Mouse (Mus musculus): ENCODE data around the gene Fyttd1.
"Not testable (repeated sequence)": the region's sequence is repeated elsewhere in the genome, so short reads cannot be mapped to it uniquely, and the experiment has no call there.

The Fyttd1 gene

DNA sequence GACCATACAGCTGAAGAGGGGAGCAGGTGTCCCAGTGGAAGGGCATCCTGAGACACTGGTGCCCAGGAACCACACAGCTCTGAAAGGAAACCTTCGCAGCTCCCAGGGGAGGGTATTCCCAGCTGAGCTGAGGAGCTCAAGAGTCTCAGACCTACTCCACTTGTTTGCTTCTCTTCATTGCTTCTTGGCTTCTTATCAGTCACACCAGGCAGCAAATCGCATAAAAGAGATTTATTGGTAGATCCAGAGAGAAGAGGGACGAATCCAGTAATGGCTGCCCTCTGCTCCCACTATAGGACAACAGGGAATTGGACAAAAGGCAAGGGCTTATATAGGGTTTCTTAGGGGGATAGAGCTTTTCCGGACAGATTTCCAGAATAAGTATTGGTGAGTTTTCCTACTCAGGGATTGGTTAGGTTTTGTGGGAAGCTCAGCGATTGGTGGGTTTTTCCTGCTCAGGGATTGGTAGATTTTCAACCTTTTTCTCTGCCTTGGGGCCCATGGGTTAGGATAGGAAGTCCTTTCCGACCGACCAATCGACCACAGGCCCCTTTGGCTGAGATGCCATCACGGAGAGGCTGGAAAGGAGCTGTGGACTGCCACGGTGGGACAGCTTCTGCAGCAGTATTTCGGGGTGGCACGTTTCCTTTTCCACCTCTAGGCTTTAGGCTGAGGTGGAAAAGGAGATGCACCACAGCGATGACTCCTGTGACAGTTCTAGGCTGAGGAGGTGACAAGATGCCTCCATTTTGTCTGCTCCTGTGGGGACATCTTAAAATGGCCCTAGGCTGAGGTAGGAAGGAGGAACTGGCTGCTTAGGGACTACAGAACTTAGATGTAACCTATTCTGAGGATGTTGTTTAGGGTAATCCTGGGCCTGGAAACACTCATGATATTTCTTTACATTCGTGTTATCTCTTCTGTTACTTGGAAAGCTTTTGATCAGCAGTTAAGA, 1.9 kb downstream of the Fyttd1 start:
- DNase-seq, result no peak

DNA sequence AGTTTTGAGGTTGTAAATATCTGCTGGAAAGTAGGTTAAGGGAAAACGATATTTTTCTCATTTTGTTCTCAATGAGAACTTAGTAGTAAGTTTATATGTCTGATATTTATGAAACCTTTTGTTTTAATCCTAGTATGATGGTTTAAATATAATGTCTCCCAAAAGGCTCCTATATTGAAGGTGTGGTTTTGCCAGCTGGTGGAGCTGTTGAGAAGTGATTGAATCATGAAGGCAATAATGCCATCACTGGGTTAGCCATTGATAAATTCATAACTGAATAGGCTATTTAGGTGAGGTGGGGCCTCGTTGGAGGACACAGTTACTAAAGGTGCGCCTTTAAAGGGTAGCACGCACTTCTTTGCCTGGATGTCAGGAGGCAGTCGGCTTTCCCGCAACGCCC, 4.2 kb downstream of the Fyttd1 start:
- no peak for DNase-seq

DNA sequence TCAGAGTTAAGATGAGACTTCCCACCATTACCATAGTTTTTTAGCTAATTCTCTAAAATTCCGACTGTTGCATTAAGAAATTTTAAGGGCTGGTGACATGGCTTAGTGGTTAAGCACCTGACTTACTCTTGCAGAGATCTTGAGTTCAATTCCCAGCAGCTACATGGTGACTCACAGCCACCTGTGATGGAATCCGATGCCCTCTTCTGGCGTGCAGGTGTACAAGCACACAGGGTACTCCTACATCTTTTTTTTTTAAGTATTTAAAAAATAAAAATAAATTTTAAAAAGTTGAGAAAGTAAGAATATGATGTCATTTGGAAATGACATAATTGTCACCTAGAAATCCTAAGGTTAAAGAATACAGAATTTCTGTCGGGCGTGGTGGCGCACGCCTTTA, 10.7 kb downstream of the Fyttd1 start:
- peak in 1 of 2 experiments; percentile 37 for DNase-seq

DNA sequence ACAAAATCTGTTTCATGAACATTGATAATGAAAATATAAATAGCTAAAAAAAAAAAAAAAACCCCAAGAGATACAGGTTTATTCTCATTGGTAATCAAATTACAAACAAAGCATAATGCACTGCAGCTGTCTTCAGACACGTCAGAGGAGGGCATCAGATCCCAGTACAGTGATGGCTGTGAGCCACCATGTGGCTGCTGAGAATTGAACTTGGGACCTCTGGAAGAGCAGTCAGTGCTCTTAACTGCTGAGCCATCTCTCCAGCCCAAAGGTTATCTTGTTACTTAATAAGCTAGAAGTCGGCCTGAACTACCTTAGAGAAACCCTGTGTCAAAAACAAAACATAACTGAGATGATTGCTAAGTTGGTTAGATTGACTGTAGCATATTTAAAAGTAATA, 12.6 kb downstream of the Fyttd1 start:
- peak in 1 of 2 experiments; percentile 63 for DNase-seq

DNA sequence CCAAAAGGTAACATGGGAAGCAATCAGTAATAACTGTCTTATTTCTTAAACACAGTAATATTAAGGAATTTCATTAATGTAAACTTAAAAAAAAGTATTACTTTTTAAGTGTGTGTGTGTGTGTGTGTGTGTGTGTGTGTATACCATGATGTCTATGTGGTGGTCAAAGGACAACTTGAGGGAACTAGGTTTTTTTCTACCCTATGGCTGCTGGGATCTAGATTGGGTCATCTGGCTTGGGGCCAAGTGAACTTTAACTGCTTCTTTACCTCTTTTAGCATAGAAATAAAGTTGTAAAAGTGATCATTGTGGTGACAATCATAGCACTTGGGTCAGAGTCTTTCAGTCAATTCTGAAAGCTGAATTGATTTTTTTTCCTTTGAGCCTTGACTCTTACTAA, 18.8 kb downstream of the Fyttd1 start:
- no peak for DNase-seq

DNA sequence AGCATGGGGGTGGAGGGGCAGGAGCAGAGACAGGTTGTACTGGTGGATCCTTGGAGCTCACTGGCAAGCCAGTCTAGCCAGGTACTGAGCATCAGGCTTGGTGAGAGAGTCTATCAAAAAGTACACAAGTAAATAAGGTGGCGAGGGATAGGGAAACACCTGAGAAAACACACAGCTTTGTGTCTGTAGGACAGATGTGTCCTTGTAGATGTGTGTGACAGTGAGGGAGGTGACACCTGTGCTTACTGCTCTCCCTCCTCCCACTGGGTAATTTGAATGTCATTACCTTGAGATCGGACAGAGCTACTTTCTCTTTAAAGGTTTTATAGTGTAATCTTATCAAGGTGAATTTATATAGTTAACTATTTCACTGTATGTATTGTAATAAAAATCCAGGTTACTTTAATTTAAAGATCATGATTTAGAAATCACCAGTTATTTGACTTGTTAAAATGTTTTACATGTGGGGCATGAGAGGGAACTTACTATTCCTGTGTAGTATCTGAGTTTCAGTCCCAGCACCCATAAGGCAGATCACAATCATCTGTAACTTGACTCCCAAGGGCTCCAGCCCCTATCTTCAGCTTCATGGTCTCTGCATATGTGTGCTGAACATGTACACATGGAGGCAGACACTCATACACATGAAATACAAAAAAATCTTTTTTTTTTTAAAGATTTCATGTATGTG, 24.2 kb downstream of the Fyttd1 start:
- no peak for DNase-seq

DNA sequence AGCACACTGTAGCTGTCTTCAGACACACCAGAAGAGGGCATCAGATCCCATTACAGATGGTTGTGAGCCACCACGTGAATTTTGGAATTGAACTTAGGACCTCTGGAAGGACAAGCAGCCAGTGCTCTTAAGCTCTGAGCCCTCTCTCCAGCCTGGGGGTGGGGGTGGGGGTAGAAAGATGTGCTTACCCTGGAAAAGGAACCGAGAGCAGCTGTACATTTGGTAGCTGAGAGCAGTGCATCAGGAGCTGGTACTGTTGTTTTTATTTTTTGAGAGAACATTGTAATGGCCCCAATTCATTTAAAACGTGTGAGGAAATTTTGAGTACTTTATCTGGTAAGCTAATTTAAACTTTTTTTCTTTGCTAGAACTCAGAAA, 24.7 kb downstream of the Fyttd1 start:
- DNase-seq, result no peak

DNA sequence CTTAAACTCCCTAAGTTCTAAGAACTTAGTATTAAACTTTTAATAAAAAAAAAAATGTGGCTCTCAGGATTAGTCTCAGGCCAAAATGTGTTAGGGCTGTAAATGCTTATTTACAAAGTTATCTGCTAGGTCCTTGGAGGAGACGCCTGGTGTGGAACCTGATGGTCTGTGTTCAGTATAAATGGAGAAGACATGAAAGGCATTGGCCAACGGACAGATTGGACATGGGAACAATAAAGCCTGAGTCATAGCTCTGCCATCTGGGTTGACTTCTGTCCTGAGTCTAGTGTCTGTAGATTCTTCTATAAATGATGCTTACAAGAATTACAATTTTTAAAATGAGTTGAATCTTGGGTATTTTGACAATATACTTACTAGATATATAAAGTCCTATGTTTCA, 28.9 kb downstream of the Fyttd1 start:
- no peak for DNase-seq

DNA sequence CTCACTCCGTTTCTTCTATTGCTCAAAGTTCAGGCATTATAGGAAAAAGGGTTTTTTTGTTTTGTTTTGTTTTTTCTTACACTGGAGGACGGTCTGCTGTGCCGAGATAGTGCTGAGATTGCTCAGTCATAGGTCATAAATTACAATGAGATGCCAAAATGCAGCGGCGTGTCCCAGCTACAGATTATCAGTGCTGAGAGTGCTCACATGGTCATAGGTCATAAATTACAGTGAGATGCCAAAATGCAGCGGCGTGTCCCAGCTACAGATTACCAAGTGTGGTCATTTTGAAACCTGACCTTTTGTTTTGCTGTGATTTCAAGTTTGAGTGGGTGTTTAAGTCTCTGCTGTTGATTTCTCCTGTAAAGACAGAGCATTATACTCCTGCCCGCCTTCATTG, 29.4 kb downstream of the Fyttd1 start:
- DNase-seq, result peak; percentile 28 to 41

DNA sequence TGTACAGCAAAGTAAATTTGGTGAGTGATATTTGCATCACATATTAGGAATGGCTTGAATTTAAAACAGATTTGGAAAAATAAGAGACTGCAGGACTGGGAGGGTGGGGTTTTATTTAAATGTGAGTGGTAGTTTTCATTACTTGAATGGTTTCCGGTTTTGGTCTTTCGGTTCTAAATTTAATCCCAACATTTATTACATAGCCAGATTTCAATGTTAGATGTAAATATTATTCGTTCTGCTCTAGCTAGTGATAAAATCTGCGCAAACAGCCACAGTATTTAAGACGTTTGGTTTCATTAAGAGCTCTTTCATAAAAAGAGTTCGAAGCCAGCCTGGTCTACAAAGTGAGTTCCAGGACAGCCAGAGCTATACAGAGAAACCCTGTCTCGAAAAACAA, 35.9 kb downstream of the Fyttd1 start:
- DNase-seq, result no peak

DNA sequence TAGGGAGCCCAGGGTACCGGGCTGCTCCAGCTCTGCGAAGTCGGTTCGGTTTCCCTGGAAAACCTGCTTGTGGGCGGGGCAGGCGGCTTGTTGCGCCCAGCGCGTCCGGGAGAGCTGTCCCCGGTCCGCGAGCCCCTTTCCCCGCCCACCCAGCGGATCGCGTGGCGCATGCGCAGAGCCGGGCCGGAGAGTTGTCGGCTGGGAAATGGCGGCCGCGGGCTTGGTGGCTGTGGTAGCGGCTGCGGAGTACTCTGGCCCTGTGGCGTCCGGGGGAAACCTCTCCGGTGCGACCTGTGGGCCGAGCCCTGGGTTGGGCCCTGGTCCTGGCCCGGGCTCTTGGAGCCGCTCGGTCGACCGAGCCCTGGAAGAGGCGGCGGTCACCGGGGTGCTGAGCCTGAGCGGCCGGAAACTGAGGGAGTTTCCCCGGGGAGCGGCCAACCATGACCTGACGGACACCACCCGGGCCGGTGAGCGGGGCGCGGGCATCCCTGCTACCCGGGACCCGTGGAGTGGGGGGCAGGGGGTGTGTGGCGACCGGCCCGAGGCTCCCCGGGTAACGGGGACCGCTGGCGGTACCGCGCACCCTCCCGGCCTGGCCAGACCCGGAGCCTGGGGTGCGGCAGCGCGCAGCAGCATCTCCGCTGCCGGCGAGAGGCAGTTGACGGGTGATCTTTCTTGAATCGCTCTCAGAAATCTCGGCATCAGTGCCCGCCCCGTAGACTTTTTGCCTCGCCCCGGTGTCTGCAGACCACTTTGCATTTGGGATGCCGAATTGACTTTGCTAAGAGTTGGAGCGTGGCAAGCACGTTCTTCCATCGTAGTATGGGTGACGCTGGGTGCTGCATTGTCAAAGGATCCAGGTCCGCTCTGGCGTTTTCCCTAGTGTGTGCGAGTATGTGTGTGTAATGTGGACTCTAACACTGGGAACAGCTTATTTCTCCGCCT, 36.9 kb downstream of the Fyttd1 start, which contains the start of gene Lrch3:
Gene Lrch3 (plus strand): TSS at position 164 of the 945 bp plus-strand sequence.
- DNase-seq, result peak; percentile 94 to 98

DNA sequence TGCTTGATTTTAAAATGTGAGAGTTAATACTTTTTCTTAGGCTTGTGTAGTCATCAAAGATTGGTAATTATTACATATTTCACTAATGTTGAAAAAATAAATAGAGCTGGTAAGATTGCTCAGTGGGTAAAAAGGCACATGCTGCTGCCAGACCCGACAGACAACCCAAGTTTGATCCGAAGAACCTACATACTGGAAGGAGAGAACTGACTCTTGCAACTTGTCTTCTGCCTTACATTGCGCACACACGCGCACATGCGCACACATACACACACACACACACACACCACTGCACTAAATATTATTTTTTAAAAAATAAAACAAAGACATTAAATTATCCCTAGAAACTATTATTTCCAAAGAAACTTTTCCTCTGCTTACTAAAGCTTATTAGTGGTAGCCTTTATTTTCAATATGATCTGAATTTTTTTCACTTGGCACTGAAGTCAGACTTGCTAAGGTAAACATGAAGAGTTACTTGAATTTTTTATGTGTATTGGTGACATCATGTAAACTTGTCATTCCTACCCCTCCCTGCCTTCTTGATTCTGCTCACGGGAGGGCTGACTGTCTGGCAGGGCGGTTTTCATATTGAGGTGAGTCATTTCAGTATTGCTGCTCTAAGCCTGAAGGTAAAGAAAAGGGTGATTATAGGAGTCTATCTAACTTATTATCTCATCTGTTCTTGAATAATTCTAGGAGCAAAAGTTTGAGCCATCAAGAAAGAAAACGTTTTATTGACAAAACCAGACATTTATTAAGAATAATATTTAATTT, 38.2 kb downstream of the Fyttd1 start:
- DNase-seq, result no peak

DNA sequence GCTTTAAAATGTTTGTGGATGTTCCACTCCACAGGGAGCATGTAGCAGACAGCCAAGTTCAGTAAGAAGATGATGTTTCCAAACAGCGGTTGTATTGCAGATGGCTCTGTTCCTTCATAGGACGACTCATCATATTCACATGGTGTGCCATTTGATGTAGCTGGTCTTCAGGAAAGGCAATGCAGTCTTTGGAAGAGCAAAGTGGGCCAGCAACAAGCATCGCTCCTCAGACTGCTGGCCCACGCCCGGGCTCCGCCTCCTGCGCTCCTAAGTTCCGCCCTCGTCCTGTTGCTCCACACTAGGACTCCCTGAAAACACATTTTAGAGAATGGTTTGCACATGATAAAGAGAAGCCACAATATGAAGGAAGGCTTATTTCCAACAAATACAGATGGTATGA, 49.3 kb downstream of the Fyttd1 start:
- not testable (repeated sequence) for DNase-seq

DNA sequence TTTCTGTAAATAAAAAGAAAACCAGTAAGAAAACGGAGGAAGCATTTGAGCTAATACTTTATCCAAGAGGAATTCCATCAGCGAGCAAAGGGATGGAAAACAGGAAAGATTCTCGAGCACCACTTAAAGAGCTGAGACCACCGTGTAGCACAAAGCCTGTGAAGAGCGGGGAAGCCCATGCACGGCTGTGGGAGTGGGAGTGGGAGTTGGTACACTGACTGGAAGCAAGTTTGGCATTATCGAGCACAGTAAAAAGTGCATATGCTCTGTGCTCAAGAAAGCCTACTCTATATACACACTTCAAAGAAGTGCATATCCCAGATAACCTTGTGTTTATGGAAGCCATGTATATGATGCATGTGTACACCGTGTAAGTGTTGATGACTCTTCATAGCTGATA, 49.7 kb downstream of the Fyttd1 start:
- no peak for DNase-seq

DNA sequence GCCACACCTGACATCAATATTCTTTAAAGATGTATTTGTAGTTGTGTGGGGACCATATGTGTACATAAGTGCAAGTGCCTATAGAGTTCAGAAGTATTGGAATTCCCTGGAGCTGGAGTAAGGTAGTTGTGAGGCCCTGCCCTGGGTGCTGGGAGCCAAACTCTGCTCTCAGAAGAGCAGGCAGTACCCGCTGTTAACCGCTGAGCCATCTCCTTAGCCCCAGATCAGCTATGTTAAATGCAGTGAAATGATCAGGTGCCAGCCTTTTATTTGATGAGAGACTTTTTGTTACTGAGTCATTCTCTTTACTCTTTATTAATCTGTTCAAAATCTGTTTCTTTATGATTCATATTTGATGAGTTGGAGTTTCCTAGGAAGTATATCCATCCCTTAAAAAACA, 52.6 kb downstream of the Fyttd1 start:
- DNase-seq, result no peak

DNA sequence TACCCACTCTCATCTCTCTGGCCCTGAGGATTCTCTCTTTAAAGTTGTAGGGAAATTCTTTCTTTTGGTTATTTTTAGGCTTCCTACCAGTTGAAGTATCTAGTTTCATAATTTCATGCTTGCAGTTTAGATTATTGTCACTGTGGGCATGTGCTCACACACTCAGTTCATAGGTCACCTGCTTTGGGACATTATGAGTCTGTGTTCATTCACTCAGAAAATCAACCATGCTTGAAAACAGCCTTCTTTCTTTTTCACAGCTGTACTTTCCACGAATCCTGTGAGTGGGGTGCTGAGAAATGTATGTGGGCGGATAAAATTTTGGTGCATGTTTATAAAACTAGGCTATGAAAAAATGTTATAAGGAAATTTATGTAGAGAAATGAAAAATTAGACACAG, 57.2 kb downstream of the Fyttd1 start:
- peak; percentile 29 to 38 for DNase-seq

DNA sequence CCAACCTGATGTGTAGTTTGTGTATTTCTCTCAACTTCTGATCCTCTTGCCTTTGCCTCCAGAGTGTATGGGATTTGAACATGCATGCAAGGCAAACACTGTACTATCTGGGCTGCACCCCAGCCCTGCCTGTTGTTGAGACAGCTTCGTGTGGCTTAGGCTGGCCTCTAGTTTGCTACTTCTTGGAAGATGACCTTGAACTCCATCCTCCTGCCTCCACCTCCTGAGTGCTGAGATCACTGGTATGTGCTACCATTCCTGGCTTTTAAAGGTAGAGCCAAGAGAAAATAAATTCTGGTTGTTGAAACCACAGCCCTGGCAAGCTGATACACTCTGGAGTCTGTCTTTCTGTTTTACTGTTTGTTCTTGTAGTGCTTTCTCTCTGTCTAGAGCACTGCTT, 57.8 kb downstream of the Fyttd1 start:
- no peak for DNase-seq

DNA sequence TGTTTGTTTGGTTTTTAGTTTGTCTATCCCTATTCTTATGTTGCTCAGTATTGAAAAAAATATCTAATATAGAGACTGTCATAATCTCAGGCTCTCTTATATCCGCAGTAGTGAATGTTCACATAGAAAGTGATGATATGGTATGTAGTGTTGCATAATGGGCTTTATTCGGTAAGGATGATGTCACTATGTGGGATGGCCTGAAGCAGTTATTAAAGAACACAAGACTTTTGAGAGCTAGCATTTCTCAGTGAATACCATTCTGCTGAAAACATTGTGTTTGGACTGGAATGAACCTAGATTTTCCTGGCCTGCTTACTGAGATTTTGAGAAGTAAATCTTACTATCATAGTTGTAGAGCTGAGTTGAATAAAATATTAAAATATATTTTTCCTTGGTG, 60.1 kb downstream of the Fyttd1 start:
- no peak for DNase-seq

DNA sequence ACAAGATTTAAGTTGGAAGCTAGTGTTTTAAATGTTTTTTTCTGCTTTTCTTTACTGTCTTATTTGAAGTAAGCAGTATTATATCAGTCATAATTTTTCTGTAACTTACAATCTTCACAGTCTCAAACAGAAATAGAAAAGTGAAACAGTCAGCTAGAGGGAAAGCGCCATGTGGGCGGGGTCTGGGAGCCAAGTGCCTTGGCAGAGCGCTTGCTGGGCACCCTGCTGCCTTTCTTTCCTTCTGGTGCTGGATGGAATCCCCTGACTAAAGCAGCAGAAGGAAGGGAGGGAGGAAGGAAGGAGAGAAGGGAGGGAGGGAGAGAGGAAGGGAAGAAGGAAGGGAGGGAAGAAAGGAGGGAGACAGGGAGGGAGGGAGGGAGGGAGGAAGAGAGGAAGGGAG, 62.0 kb downstream of the Fyttd1 start:
- DNase-seq, result peak in 1 of 2 experiments; percentile 68

DNA sequence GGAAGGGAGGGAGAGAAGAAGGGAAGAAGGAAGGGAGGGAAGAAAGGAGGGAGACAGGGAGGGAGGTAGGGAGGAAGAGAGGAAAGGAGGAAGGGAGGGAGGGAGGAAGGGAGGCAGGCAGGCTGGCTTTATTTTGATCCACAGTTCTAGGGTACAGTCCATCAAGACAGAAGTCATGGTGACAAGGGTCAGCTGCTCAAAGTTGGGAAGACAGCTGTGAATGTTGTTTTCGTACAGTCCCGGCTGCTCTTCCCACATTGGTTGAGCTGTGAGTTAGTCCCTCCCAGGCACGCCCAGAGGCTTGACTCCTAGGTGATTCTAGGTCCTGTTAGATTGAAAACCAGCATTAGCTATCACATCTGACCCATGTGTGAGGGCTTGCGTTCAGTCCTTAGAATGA, 62.4 kb downstream of the Fyttd1 start:
- DNase-seq, result not testable (repeated sequence)

DNA sequence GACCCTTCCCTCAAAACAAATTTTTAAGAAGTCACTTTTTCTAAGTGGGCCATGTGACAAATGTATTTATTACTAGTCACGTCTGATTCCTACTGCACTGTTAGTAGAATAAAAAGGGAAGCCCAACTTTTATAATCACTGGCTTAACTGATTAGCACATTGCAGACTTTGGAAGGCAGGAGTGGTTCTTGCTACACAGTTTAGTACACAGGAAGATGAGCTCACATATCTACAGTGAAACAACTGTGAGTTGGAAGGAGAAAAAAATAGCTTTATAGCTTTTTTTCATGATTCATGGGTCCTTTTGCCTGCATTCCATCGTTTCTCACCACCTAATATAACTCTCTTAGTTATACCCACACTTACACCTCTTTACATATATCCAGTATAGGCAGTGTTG, 63.9 kb downstream of the Fyttd1 start:
- not testable (repeated sequence) for DNase-seq

DNA sequence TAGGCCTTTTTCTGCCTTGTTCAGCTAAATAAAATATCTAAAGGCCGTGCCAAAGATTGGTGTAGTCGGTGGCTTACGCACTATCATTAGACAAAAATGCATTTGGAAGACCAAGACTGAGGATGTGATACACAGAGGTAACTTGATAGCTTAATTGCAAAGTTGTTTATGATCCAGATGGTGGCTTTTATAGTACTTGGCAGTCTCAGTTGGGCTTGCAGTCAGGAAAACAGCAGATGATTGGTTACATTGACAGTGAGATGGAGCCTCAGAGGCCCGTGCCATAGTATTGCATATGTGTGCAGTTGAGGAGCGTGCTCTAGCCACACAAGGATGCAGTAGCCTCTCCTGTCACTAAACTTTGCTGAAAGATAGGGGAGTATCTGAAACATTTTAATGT, 65.4 kb downstream of the Fyttd1 start:
- DNase-seq, result no peak
